Mouse (Mus musculus): ENCODE data around the gene Dchs2.

- no peak for TF ChIP-seq POLR2A (IDR thresholded peaks at IDR 0.05; ENCODE audit: low read depth, low read length)
- TF ChIP-seq CTCF (IDR thresholded peaks at IDR 0.05; ENCODE audit: extremely low read depth, insufficient read depth, insufficient read length, insufficient replicate concordance), result no peak
These were observed 146.0 kb downstream of the Dchs2 start for GRCm38 (mm10) chr3:83273555-83274244.

All from spleen, adult 2 months (tissue).